Mouse (Mus musculus) embryonic facial prominence, embryonic 14.5 days (tissue): ENCODE measurements around the gene Dennd4c. TPM values are rescaled to one million over a fixed set of nuclear protein-coding genes. Genes with fewer than 3 reads are reported as not detected.

Source experiments
- ATAC-seq: fragments of 200-750 bp; cut with Nextera tagmentation; 2 replicates; pipeline ENCODE4 v1.8.0; 2017; ENCODE audit warnings: low read depth, moderate number of reproducible peaks, moderate TSS enrichment
- DNase-seq: peaks from one replicate; pipeline ENCODE4 v3.0.0-alpha.2; 2015; ENCODE audit warnings: low spot score
- H3K27ac ChIP-seq: fragments of 300-500 bp; sonication (generic); replicated peaks from 2 replicates; pipeline ENCODE4 v1.5.1; 2014; ENCODE audit warnings: low read depth, mild to moderate bottlenecking, low read length, moderate library complexity
- H3K27me3 ChIP-seq: fragments of 300-500 bp; sonication (generic); replicated peaks from 2 replicates; pipeline ENCODE4 v1.6.1; 2014; ENCODE audit warnings: low read length; ENCODE audit not compliant: control insufficient read depth, insufficient read depth
- H3K36me3 ChIP-seq: fragments of 300-500 bp; sonication (generic); 2 replicates; pipeline ENCODE4 v1.6.1; 2014; ENCODE audit warnings: low read length, mixed read lengths; ENCODE audit not compliant: control insufficient read depth, insufficient read depth
- H3K4me1 ChIP-seq: fragments of 300-500 bp; sonication (generic); 2 replicates; pipeline ENCODE4 v1.6.1; 2014; ENCODE audit warnings: antibody characterized with exemption, low read length; ENCODE audit not compliant: control insufficient read depth, insufficient read depth
- H3K4me2 ChIP-seq: fragments of 300-500 bp; sonication (generic); 2 replicates; pipeline ENCODE4 v1.6.1; 2014; ENCODE audit warnings: low read depth, mild to moderate bottlenecking, low read length, moderate library complexity, mixed read lengths
- H3K4me3 ChIP-seq: fragments of 300-500 bp; sonication (generic); 2 replicates; pipeline ENCODE4 v1.5.1; 2014; ENCODE audit warnings: low read depth, mild to moderate bottlenecking, low read length
- H3K9ac ChIP-seq: fragments of 300-500 bp; sonication (generic); 2 replicates; pipeline ENCODE4 v1.6.1; 2014; ENCODE audit warnings: low read depth, mild to moderate bottlenecking, low read length, moderate library complexity, mixed read lengths
- H3K9me3 ChIP-seq: fragments of 300-500 bp; sonication (generic); 2 replicates; pipeline ENCODE4 v1.6.1; 2016; ENCODE audit warnings: low read length; ENCODE audit not compliant: control insufficient read depth
- WGBS: fragments of 180-500 bp; shearing (Covaris S2); extraction: QIAGEN DNeasy Blood & Tissue Kit; methylation state at CpG from one replicate; pipeline ENCODE4 v1.1.7; 2014; 5-methylcytosine and 5-hydroxymethylcytosine counted together
- polyA plus RNA-seq: library from polyadenylated mRNA; unstranded; fragments of >200 nt; fragmentation: Nextera tagmentation; extraction: Ambion mirVana; gene quantifications from 2 replicates; pipeline ENCODE4 v1.2.1, GENCODE M21; 2014

Dennd4c gene
- polyA plus RNA-seq, 1 experiment from 2014 or later, result 8.3 TPM

DNA sequence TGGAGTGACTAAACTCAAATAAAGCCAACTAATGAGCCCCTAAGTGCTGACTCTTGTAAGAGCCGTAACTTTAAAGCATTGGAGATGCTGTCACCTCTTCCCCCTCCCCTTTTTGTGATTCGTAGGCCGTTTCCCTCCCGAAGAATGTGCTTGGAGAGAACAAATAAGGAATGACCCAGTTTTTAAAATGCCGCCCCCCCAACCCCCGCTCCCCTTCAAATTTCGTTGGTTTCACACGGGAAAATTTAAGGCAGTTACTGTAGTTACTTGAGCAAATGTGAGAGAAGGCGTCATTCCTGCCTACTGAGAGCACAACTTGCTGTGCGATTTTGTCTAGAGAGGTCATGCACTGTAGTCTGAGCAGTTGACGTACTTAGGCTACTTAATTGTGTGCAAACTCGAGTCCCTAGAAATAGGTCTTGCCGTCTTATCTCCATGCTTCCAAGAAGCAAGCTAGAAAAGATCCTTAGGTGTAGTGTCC is 1.0 kb downstream of the Dennd4c start:
- H3K9ac ChIP-seq, result peak overlapping the region; percentile 88
- no peaks in the 10 kb centered on the region for H3K27me3 ChIP-seq
- 1% methylated on average over 13 of the region's 13 CpGs for WGBS
- no peaks in the 10 kb centered on the region for H3K36me3 ChIP-seq
- H3K9me3 ChIP-seq, result 0 out of 2 replicates have a peak, but pooled peaks cover 3% of the 10 kb centered on the region
- peak overlapping the region; percentile 72 for H3K4me2 ChIP-seq
- H3K27ac ChIP-seq, result no peak overlapping the region
- H3K4me1 ChIP-seq, result peaks cover 12% of the 10 kb centered on the region
- DNase-seq (peak; percentile 18), ATAC-seq (no peak)
- H3K4me3 ChIP-seq, result peak overlapping the region; percentile 65

DNA sequence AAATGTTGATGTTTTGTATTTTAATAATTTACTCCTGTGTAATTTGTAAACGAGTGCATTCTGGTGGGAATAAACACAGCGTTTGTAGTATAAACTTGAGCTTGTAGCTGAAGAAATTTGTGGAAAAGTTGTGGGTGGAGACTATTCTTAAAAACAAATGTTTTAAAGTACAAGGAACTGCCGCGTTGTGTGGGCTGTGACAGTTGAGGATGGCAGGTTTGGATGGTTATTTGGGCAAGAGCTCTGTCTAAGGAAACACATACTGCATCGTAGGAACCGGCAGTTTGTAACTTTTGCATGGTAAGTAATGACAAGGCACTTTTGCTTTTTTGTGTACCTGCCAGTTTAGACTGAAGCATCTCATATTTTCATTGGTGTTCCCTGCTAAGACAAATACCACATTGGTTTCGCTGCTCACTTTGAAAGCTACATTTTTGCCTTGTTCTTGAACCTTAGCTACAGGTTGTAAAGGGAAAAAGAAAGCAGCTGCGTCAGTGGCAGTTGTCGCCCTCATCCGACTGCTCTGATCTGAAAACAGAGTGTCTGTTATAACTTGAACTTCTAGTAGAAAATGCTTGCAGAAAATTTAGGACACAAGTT is 2.1 kb downstream of the Dennd4c start:
- WGBS, result 63% methylated on average over 10 of the region's 10 CpGs
- Histone ChIP-seq H3K36me3 (no peaks in the 10 kb centered on the region), H3K4me2 (peak overlapping the region; percentile 72), H3K27me3 (no peaks in the 10 kb centered on the region), H3K27ac (no peak overlapping the region), H3K9me3 (0 out of 2 replicates have a peak, but pooled peaks cover 3% of the 10 kb centered on the region), H3K4me1 (peaks cover 12% of the 10 kb centered on the region), H3K4me3 (peak overlapping the region; percentile 9; the same call in 1 of the 2 replicates), H3K9ac (no peak overlapping the region)
- ATAC-seq (no peak), DNase-seq (no peak)

DNA sequence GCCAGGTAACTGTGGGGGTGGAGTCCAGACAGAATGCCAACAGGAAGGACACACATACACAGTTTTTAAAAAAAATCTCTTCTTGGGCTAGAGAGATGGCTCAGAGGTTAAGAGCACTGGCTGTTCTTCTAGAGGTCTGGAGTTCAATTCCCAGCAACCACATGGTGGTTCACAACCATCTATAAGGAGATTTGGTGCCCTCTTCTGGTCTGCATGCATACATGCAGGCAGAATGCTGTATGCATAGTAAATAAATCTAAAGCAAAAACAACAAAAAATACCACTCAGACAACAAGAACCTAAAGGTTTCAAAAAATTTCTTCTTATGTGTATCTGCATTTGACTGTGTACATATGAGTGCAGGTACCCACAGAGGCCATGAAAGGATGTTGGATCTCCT is 16.0 kb downstream of the Dennd4c start:
- Histone ChIP-seq H3K27ac (no peak overlapping the region), H3K9ac (no peak overlapping the region), H3K4me1 (no peaks in the 10 kb centered on the region), H3K4me3 (no peak overlapping the region), H3K36me3 (no peaks in the 10 kb centered on the region), H3K4me2 (no peak overlapping the region), H3K9me3 (no peaks in the 10 kb centered on the region), H3K27me3 (no peaks in the 10 kb centered on the region)
- DNase-seq, result no peak
- ATAC-seq, result no peak

DNA sequence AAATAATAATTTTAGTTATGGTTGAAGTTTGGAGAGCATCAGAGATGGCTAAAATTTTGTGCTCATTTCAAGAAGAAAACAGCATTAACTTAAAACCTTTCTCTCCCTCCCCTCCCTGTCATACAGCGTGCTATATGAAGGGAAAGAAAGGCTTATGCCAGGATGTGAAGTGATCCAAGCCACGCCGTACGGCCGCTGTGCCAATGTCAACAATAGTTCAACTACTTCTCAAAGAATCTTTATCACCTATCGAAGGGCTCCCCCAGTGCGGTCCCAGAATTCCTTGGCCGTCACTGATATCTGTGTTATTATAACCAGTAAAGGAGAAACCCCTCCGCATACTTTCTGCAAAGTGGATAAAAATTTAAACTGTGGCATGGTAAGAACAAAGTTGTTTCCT is 29.2 kb downstream of the Dennd4c start:
- Histone ChIP-seq H3K4me3 (no peak overlapping the region), H3K9me3 (no peaks in the 10 kb centered on the region), H3K9ac (no peak overlapping the region), H3K27me3 (no peaks in the 10 kb centered on the region), H3K4me1 (no peaks in the 10 kb centered on the region), H3K4me2 (no peak overlapping the region), H3K36me3 (peaks cover 29% of the 10 kb centered on the region), H3K27ac (no peak overlapping the region)
- DNase-seq (peak; percentile 61), ATAC-seq (no peak)
- WGBS, result 75% methylated on average over 9 of the region's 9 CpGs

DNA sequence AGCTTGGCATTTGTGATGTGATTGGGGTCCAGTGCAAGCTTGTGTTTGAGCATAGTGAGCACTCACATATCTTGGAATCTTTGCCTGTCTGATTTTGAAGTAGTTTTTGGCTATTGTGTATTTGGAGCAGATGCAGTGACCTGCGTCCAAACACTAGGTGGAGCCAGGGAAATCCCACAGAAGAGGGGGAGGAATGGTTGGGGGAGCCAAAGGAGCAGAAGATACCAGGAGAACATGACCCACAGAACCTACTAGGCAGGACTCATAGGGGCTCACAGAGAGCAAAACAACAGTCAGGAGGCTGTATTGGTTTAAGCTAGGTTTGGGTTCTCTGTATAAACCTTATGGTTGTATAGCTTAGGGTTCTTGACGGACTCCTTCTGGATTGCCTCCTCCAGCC is 62.2 kb downstream of the Dennd4c start:
- no peaks in the 10 kb centered on the region for H3K27me3 ChIP-seq
- peaks cover 25% of the 10 kb centered on the region for H3K36me3 ChIP-seq
- no peak overlapping the region for H3K4me3 ChIP-seq
- no peaks in the 10 kb centered on the region for H3K4me1 ChIP-seq
- no peak overlapping the region for H3K9ac ChIP-seq
- 63% methylated on average over 2 of the region's 2 CpGs for WGBS
- H3K4me2 ChIP-seq, result no peak overlapping the region
- ATAC-seq (no peak), DNase-seq (no peak)
- H3K9me3 ChIP-seq, result no peaks in the 10 kb centered on the region
- H3K27ac ChIP-seq, result no peak overlapping the region

DNA sequence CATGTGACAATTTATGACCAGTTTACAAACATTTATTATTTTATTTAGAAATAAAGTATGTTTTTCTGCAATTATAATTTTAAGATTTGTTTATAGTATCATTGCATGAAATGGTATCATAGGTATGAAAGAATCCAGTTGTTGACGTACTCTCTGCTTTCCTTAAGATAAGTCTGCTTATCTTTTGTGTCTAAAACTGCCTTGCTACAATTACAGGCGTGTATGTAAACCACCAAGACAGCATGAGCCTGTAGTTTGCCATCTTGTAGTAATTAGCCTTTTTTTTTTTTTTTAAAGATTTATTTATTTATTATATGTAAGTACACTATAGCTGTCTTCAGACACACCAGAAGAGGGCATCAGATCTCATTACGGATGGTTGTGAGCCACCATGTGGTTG is 66.5 kb downstream of the Dennd4c start:
- Histone ChIP-seq H3K9me3 (no peaks in the 10 kb centered on the region), H3K4me1 (no peaks in the 10 kb centered on the region), H3K36me3 (peaks cover 11% of the 10 kb centered on the region), H3K27me3 (no peaks in the 10 kb centered on the region), H3K4me3 (no peak overlapping the region), H3K27ac (no peak overlapping the region), H3K9ac (no peak overlapping the region), H3K4me2 (no peak overlapping the region)
- DNase-seq (no peak), ATAC-seq (no peak)
- 79% methylated on average over 2 of the region's 3 CpGs for WGBS

DNA sequence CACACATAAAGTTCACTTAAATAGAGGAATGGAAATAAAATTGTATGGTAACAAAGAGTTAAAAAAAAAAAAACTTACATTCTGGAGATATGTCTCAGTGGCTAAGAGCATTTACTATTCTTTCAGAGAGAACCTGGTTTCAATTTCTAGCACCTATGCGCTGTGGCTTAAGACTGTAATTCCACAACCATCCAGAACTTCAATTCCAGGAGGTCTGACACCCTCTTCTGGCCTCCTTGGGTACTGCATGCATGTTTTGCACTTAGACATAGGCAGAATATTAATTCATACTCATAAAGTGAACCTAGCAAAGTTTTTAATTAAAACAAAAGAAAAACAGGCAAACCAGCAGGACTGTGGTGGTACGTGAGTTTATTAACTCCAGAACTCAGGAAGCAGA is 74.8 kb downstream of the Dennd4c start:
- peaks cover 57% of the 10 kb centered on the region for H3K36me3 ChIP-seq

DNA sequence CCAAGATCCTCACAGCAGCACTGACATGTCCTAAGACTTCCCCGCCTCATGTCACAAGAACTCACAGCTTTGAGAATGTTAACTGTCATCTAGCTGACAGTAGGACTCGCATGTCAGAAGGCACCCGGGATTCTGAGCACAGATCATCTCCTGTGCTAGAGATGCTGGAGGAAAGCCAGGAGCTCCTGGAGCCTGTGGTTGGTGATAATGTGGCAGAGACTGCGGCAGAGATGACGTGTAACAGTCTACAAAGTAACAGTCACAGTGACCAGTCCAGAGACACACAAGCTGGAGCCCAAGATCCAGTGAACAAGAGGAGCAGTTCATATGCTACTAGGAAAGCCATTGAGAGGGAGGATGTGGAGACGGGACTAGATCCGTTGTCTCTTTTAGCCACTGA is 76.8 kb downstream of the Dennd4c start:
- no peak overlapping the region for H3K9ac ChIP-seq
- H3K27ac ChIP-seq, result no peak overlapping the region
- no peak overlapping the region for H3K4me3 ChIP-seq
- peaks cover 69% of the 10 kb centered on the region for H3K36me3 ChIP-seq
- no peak for DNase-seq
- no peak for ATAC-seq
- no peaks in the 10 kb centered on the region for H3K9me3 ChIP-seq
- 89% methylated on average over 7 of the region's 7 CpGs for WGBS
- H3K4me2 ChIP-seq, result no peak overlapping the region
- no peaks in the 10 kb centered on the region for H3K27me3 ChIP-seq
- H3K4me1 ChIP-seq, result no peaks in the 10 kb centered on the region

More for the DNA sequence above, 74.8 kb downstream of the Dennd4c start:
- no peaks in the 10 kb centered on the region for H3K9me3 ChIP-seq
- DNase-seq (peak; percentile 34), ATAC-seq (no peak)
- H3K27ac ChIP-seq, result no peak overlapping the region
- H3K9ac ChIP-seq, result no peak overlapping the region
- WGBS, result 60% methylated on average over 2 of the region's 2 CpGs
- no peaks in the 10 kb centered on the region for H3K27me3 ChIP-seq
- H3K4me3 ChIP-seq, result no peak overlapping the region
- H3K4me2 ChIP-seq, result no peak overlapping the region
- no peaks in the 10 kb centered on the region for H3K4me1 ChIP-seq

DNA sequence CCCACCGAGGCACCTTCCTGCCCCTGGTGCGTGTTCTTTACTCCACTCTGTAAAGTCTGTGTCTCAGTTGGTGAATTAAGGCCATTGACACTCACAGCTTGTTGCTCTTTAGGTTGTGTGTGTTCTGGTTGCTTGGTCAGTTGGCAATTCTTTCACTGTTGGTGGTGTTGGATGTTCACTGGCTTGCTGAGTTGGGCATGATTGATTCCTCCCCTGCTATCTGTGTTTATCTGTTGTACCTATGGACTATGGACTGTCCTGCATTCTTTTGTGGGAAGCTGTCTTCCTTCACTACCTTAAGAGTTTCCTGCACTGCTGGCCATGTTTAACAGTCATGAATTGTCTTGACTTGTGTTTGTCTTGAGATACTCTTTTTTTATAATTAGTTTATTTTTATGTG is 83.5 kb downstream of the Dennd4c start:
- no peaks in the 10 kb centered on the region for H3K27me3 ChIP-seq
- H3K36me3 ChIP-seq, result peaks cover 56% of the 10 kb centered on the region
- H3K27ac ChIP-seq, result no peak overlapping the region
- 100% methylated on average over 2 of the region's 2 CpGs for WGBS
- H3K4me1 ChIP-seq, result no peaks in the 10 kb centered on the region
- no peak overlapping the region for H3K4me2 ChIP-seq
- no peak for ATAC-seq
- H3K9ac ChIP-seq, result no peak overlapping the region
- no peak overlapping the region for H3K4me3 ChIP-seq
- H3K9me3 ChIP-seq, result no peaks in the 10 kb centered on the region
- no peak for DNase-seq
